Mouse (Mus musculus) lung, postnatal 0 days (tissue): ENCODE measurements at regions not wholly inside any gene's neighbourhood (a gene's known extent, or its start where the extent isn't known, plus 50 kb on each side); places are given as distances from the start of the nearest gene placed in this dataset.

Experiments
- ATAC-seq: fragments of 200-750 bp; cut with Nextera tagmentation; 2 replicates; pipeline ENCODE4 v1.8.0; 2017; ENCODE audit warnings: moderate library complexity
- DNase-seq: peaks from one replicate; pipeline ENCODE4 v3.0.0-alpha.2; 2016; ENCODE audit warnings: low spot score
- H3K27ac ChIP-seq: fragments of 300-500 bp; sonication (generic); 2 replicates; pipeline ENCODE4 v1.5.1; 2014; ENCODE audit warnings: antibody characterized with exemption, mild to moderate bottlenecking, low read length, mixed read lengths
- H3K27me3 ChIP-seq: fragments of 300-500 bp; sonication (generic); replicated peaks from 2 replicates; pipeline ENCODE4 v1.6.1; 2014; ENCODE audit warnings: low read length, mixed read lengths; ENCODE audit not compliant: insufficient read depth
- H3K36me3 ChIP-seq: fragments of 300-500 bp; sonication (generic); 2 replicates; pipeline ENCODE4 v1.6.1; 2014; ENCODE audit warnings: low read length, mixed read lengths; ENCODE audit not compliant: insufficient read depth
- H3K4me1 ChIP-seq: fragments of 300-500 bp; sonication (generic); 2 replicates; pipeline ENCODE4 v1.6.1; 2014; ENCODE audit warnings: antibody characterized with exemption, low read depth, low read length, mixed read lengths; ENCODE audit not compliant: insufficient read depth
- H3K4me2 ChIP-seq: fragments of 300-500 bp; sonication (generic); replicated peaks from 2 replicates; pipeline ENCODE4 v1.6.1; 2014; ENCODE audit warnings: low read depth, mild to moderate bottlenecking, low read length, moderate library complexity, mixed read lengths
- H3K4me3 ChIP-seq: fragments of 300-500 bp; sonication (generic); 2 replicates; pipeline ENCODE4 v1.5.1; 2014; ENCODE audit warnings: low read depth, low read length
- H3K9ac ChIP-seq: fragments of 300-500 bp; sonication (generic); replicated peaks from 2 replicates; pipeline ENCODE4 v1.6.1; 2014; ENCODE audit warnings: low read depth, mild to moderate bottlenecking
- H3K9me3 ChIP-seq: fragments of 300-500 bp; sonication (generic); 2 replicates; pipeline ENCODE4 v1.6.1; 2016; ENCODE audit warnings: low read length, mixed read lengths
- CTCF ChIP-seq: IDR thresholded peaks from 2 replicates; pipeline ENCODE4 v1.5.1; 2016; ENCODE audit warnings: antibody characterized with exemption, mild to moderate bottlenecking
- EP300 ChIP-seq: IDR thresholded peaks from 2 replicates; pipeline ENCODE4 v1.6.1; 2016; ENCODE audit warnings: antibody characterized with exemption, mild to moderate bottlenecking, control low read depth
- WGBS: fragments of 180-500 bp; shearing (Covaris S2); extraction: QIAGEN DNeasy Blood & Tissue Kit; methylation state at CpG from one replicate; pipeline ENCODE4 v1.1.7; 2014; 5-methylcytosine and 5-hydroxymethylcytosine counted together

- ATAC-seq (no peak), DNase-seq (no peak)
- no peaks in the 10 kb centered on the region for H3K9me3 ChIP-seq
- H3K27ac ChIP-seq, result no peak overlapping the region
- H3K4me2 ChIP-seq, result no peak overlapping the region
- TF ChIP-seq EP300, result no peak
- no peak for TF ChIP-seq CTCF
- no peak overlapping the region for H3K9ac ChIP-seq
- no peaks in the 10 kb centered on the region for H3K4me1 ChIP-seq
- H3K27me3 ChIP-seq, result no peaks in the 10 kb centered on the region
- H3K4me3 ChIP-seq, result no peak overlapping the region
- WGBS, result 66% methylated on average over 3 of the region's 3 CpGs
- H3K36me3 ChIP-seq, result no peaks in the 10 kb centered on the region
Observed at GRCm38 (mm10) chr8:89905588-89905987, 442.6 kb downstream of the Tox3 start.

GRCm38 (mm10) chr8:89903346-89903745 is 444.8 kb downstream of the Tox3 start:
- 74% methylated on average over 1 of the region's 1 CpGs for WGBS
- Histone ChIP-seq H3K9ac (no peak overlapping the region), H3K36me3 (no peaks in the 10 kb centered on the region), H3K27me3 (no peaks in the 10 kb centered on the region), H3K4me3 (no peak overlapping the region), H3K4me2 (no peak overlapping the region), H3K27ac (no peak overlapping the region), H3K9me3 (no peaks in the 10 kb centered on the region), H3K4me1 (no peaks in the 10 kb centered on the region)
- TF ChIP-seq CTCF, result no peak
- TF ChIP-seq EP300, result no peak
- DNase-seq, result no peak
- no peak for ATAC-seq

GRCm38 (mm10) chr8:89872768-89873167 is 475.4 kb downstream of the Tox3 start:
- DNase-seq, result no peak
- Histone ChIP-seq H3K4me2 (no peak overlapping the region), H3K4me1 (no peaks in the 10 kb centered on the region), H3K4me3 (no peak overlapping the region), H3K27me3 (no peaks in the 10 kb centered on the region), H3K36me3 (no peaks in the 10 kb centered on the region), H3K9me3 (no peaks in the 10 kb centered on the region), H3K27ac (no peak overlapping the region), H3K9ac (no peak overlapping the region)
- no peak for ATAC-seq
- TF ChIP-seq CTCF (no peak), EP300 (no peak)
- WGBS, result 75% methylated on average over 5 of the region's 5 CpGs

- Histone ChIP-seq H3K9ac (no peak overlapping the region), H3K4me2 (no peak overlapping the region), H3K27me3 (no peaks in the 10 kb centered on the region), H3K4me3 (no peak overlapping the region), H3K9me3 (no peaks in the 10 kb centered on the region), H3K36me3 (no peaks in the 10 kb centered on the region), H3K4me1 (no peaks in the 10 kb centered on the region), H3K27ac (no peak overlapping the region)
- TF ChIP-seq CTCF, result no peak
- no peak for TF ChIP-seq EP300
- WGBS, result 69% methylated on average over 5 of the region's 5 CpGs
- DNase-seq (no peak), ATAC-seq (no peak)
Observed at GRCm38 (mm10) chr8:89871966-89872365, 476.2 kb downstream of the Tox3 start.

- TF ChIP-seq CTCF (no peak), EP300 (no peak)
Observed at GRCm38 (mm10) chr8:89859813-89860212, 488.3 kb downstream of the Tox3 start.

GRCm38 (mm10) chr8:89858706-89859385 is 489.3 kb downstream of the Tox3 start:
- no peaks in the 10 kb centered on the region for H3K36me3 ChIP-seq
- DNase-seq (no peak), ATAC-seq (no peak)
- 76% methylated on average over 7 of the region's 7 CpGs for WGBS
- no peak overlapping the region for H3K27ac ChIP-seq
- H3K4me1 ChIP-seq, result no peaks in the 10 kb centered on the region
- no peaks in the 10 kb centered on the region for H3K27me3 ChIP-seq
- no peak overlapping the region for H3K9ac ChIP-seq
- H3K4me2 ChIP-seq, result no peak overlapping the region
- H3K9me3 ChIP-seq, result no peaks in the 10 kb centered on the region
- no peak overlapping the region for H3K4me3 ChIP-seq
- TF ChIP-seq EP300, result no peak
- TF ChIP-seq CTCF, result no peak

More at GRCm38 (mm10) chr8:89859813-89860212, 488.3 kb downstream of the Tox3 start:
- no peaks in the 10 kb centered on the region for H3K9me3 ChIP-seq
- H3K4me3 ChIP-seq, result no peak overlapping the region
- 82% methylated on average over 3 of the region's 3 CpGs for WGBS
- no peaks in the 10 kb centered on the region for H3K36me3 ChIP-seq
- H3K27me3 ChIP-seq, result no peaks in the 10 kb centered on the region
- DNase-seq (no peak), ATAC-seq (no peak)
- no peak overlapping the region for H3K4me2 ChIP-seq
- no peak overlapping the region for H3K9ac ChIP-seq
- no peak overlapping the region for H3K27ac ChIP-seq
- H3K4me1 ChIP-seq, result no peaks in the 10 kb centered on the region

GRCm38 (mm10) chr8:89855556-89855955 is 492.6 kb downstream of the Tox3 start:
- Histone ChIP-seq H3K4me1 (no peaks in the 10 kb centered on the region), H3K9me3 (no peaks in the 10 kb centered on the region), H3K27me3 (no peaks in the 10 kb centered on the region), H3K9ac (no peak overlapping the region), H3K4me3 (no peak overlapping the region), H3K36me3 (no peaks in the 10 kb centered on the region), H3K4me2 (no peak overlapping the region), H3K27ac (no peak overlapping the region)
- DNase-seq (no peak), ATAC-seq (no peak)
- WGBS, result 61% methylated on average over 5 of the region's 5 CpGs
- no peak for TF ChIP-seq CTCF
- no peak for TF ChIP-seq EP300
